Mouse (Mus musculus): ENCODE results near the gene Tmem100. TPM values are rescaled to one million over a fixed set of nuclear protein-coding genes. Genes with fewer than 3 reads are reported as not detected.

The Tmem100 gene
- total RNA-seq (2023), result 1 to 10 TPM in 1 of 2 experiments, under 1 TPM in 1; 0.62 to 1.6 TPM

GRCm38 (mm10) chr11:90029841-90030398 is at the start of gene Tmem100:
Tmem100 (plus strand) TSS chr11:90030348.

GRCm38 (mm10) chr11:90002231-90002986 is 27.7 kb upstream of the Tmem100 start, which contains the start of gene Pctp:
Pctp (minus strand) TSS chr11:90002894.

Other genes with a start within 250 kb of the Tmem100 start
- 1 to 10 TPM; 6.7 to 8.8 TPM for gene Pctp, start 27.5 kb upstream of the Tmem100 start, total RNA-seq (2023)
- gene Gm45716, start 157.3 kb downstream of the Tmem100 start, total RNA-seq (2023), result 1 to 10 TPM; 2.0 to 3.4 TPM
- 10 to 100 TPM; 12.9 to 16.7 TPM for gene Mmd, start 219.1 kb downstream of the Tmem100 start, total RNA-seq (2023)